Mouse (Mus musculus): ENCODE measurements around the gene Tmem30a. TPM values are rescaled to one million over a fixed set of nuclear protein-coding genes. Genes with fewer than 3 reads are reported as not detected.

Gene Tmem30a
- polyA plus RNA-seq, 1 experiment from 2014 or later, result 96.6 TPM

DNA sequence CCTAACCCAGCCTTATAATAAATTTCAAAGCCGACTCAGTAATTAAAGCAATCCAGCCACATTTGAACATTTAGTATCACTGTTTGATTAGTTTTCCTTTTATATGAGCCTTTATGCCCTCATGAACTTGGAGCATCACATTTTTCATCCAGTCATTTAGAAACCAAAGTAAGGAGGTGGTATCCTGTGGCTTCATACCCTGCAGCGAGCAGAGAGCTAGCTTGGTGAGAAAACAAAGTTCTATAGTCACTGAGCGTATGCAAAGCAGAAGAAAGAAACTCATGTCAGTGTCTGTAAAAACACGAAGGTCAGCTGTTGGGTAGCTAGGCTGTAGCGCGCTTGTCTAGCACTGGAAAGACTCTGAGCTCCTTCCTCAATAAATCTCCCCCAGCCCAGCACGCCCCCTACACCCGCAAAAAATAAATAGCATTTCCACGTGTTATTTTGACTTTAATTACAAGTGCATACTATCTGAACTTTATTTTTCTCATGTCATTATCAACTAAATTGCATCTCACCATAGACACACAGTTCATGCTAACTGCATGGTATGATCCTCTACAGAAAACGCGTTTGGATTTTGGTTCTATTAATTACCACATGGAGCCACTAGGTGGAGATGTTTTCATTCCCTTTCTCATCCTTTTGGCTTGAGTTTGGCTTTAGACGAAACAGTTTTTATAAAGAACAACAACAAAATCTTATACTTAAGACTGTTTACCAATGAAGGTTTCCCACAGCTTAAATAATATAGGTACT lies 13.2 kb upstream of the Tmem30a start:
- H3K4me3 ChIP-seq (ENCODE audit: low read length), result no peak overlapping the region
- H3K9ac ChIP-seq (ENCODE audit: low read length), result no peak overlapping the region
- H3K4me2 ChIP-seq (ENCODE audit: low read depth, low read length), result no peak overlapping the region
- H3K27ac ChIP-seq (ENCODE audit: low read length), result no peak overlapping the region
- no peaks in the 10 kb centered on the region for H3K36me3 ChIP-seq (ENCODE audit: control insufficient read depth, insufficient read depth, low read length)
- peaks cover 13% of the 10 kb centered on the region for H3K4me1 ChIP-seq (replicated peaks; ENCODE audit: control insufficient read depth, insufficient read depth, low read length)
- WGBS, result 46% methylated on average over 12 of the region's 12 CpGs
- peak; percentile 41; the same call in 1 of the 2 replicates for ATAC-seq (ENCODE audit: low read depth)
- no peaks in the 10 kb centered on the region for H3K27me3 ChIP-seq (ENCODE audit: control insufficient read depth, insufficient read depth, low read depth, low read length)
- no peaks in the 10 kb centered on the region for H3K9me3 ChIP-seq (ENCODE audit: control insufficient read depth, low read length)

DNA sequence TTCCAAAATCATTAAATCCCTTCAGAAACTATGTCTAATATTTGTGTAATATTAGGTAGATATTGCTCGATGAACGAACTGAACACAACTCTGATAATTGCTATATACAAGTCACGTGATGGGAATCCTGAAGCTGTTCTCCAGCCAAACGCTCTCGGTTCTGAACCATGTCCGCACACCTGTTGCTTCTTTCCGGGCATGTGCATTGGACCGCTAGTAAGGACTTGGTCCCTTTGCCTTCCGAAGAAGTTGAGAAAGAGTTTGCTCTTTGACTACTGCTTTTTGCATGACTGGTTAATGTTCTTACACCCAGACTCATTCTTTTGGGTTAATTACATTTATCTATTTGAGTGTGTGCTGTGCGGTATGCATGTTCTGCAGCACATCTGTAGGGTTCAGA lies 12.1 kb upstream of the Tmem30a start:
- Histone ChIP-seq H3K36me3 (ENCODE audit: control insufficient read depth, insufficient read depth, low read length) (no peaks in the 10 kb centered on the region), H3K9me3 (ENCODE audit: control insufficient read depth, low read length) (no peaks in the 10 kb centered on the region), H3K4me3 (ENCODE audit: low read length) (no peak overlapping the region), H3K4me1 (replicated peaks; ENCODE audit: control insufficient read depth, insufficient read depth, low read length) (peaks cover 13% of the 10 kb centered on the region), H3K27me3 (ENCODE audit: control insufficient read depth, insufficient read depth, low read depth, low read length) (no peaks in the 10 kb centered on the region), H3K27ac (ENCODE audit: low read length) (no peak overlapping the region), H3K4me2 (ENCODE audit: low read depth, low read length) (no peak overlapping the region), H3K9ac (ENCODE audit: low read length) (no peak overlapping the region)
- no peak for ATAC-seq (ENCODE audit: low read depth)
- 84% methylated on average over 10 of the region's 10 CpGs for WGBS

DNA sequence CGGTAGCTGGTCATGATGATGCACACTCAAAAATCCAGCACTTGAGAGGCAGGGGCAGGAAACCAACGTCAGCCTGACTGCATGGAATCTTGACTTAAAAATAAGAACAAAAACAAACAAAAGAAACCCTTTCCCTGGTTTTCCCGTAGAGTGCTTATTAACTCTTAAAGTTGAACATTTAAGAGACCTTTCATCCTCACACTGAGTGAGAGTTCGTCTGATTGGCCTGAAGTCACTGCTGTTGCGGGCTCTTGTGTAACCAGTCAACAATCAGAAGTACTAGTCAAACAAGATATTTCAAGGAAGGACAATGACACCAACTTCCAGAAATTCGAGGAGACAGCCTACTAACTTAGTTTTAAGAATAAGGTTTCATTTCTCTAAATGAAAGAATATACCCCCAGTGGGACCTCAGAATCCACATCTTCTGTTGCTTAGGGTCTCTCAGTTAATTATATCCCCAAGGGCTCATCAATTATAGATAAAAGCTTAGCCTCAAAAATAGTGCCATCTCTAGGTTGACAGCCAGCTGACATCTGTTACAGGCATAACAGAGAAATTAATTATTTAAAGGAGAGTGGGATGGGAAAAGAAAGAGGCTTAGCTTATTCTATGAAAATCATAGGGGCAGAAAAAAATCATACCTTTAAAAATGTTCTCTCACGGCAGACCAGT lies 3.3 kb upstream of the Tmem30a start:
- whole genome bisulfite sequencing, result 38% methylated on average over 7 of the region's 7 CpGs
- Histone ChIP-seq H3K27me3 (ENCODE audit: control insufficient read depth, insufficient read depth, low read depth, low read length) (no peaks in the 10 kb centered on the region), H3K4me2 (ENCODE audit: low read depth, low read length) (peak overlapping the region; percentile 14; the same call in 1 of the 2 replicates), H3K9me3 (ENCODE audit: control insufficient read depth, low read length) (no peaks in the 10 kb centered on the region), H3K36me3 (ENCODE audit: control insufficient read depth, insufficient read depth, low read length) (no peaks in the 10 kb centered on the region), H3K4me1 (replicated peaks; ENCODE audit: control insufficient read depth, insufficient read depth, low read length) (0 out of 2 replicates have a peak, but pooled peaks cover 5% of the 10 kb centered on the region), H3K27ac (ENCODE audit: low read length) (peak overlapping the region; percentile 36; the same call in 1 of the 2 replicates), H3K9ac (ENCODE audit: low read length) (no peak overlapping the region), H3K4me3 (ENCODE audit: low read length) (no peak overlapping the region)
- ATAC-seq (ENCODE audit: low read depth), result no peak

DNA sequence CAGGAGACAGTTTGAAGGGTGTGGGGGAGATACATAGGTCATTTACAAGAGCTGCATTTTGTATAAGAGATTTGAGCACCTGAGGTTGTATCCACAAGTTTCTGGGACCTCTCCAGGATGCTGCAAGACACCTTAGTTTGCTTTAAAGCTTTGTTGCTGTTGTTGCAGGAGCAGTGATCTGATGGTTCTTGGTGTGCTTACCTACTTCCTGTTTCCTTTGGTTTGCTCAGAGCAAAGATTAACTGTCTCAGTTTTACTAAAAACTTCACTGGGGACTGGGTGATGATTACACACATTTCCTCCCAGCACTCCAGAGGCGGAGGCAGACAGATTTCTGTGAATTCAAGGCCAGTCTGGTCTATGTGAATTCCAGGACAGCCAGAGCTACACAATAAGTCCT lies 1.8 kb upstream of the Tmem30a start:
- Histone ChIP-seq H3K9ac (ENCODE audit: low read length) (no peak overlapping the region), H3K36me3 (ENCODE audit: control insufficient read depth, insufficient read depth, low read length) (no peaks in the 10 kb centered on the region), H3K4me2 (ENCODE audit: low read depth, low read length) (no peak overlapping the region), H3K4me1 (replicated peaks; ENCODE audit: control insufficient read depth, insufficient read depth, low read length) (peaks cover 9% of the 10 kb centered on the region), H3K27me3 (ENCODE audit: control insufficient read depth, insufficient read depth, low read depth, low read length) (no peaks in the 10 kb centered on the region), H3K9me3 (ENCODE audit: control insufficient read depth, low read length) (no peaks in the 10 kb centered on the region), H3K27ac (ENCODE audit: low read length) (no peak overlapping the region), H3K4me3 (ENCODE audit: low read length) (no peak overlapping the region)
- whole genome bisulfite sequencing, result 73% methylated on average over 1 of the region's 1 CpGs
- no peak for ATAC-seq (ENCODE audit: low read depth)

DNA sequence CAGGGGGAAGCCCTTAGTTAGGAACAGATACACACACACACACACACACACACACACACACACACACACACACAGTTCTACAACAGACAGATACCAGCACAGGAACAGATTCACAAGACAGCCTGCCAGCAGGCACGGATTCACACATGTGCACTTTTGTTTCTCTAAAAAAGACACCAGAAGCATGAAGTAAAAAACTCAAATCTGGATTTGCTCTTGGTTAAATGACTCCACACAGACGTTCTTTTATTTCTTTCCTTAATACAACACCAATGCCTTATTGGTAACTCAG lies 7.6 kb downstream of the Tmem30a start:
- Histone ChIP-seq H3K9me3 (ENCODE audit: control insufficient read depth, low read length) (no peaks in the 10 kb centered on the region), H3K36me3 (ENCODE audit: control insufficient read depth, insufficient read depth, low read length) (no peaks in the 10 kb centered on the region), H3K4me3 (ENCODE audit: low read length) (no peak overlapping the region), H3K4me1 (replicated peaks; ENCODE audit: control insufficient read depth, insufficient read depth, low read length) (peaks cover 9% of the 10 kb centered on the region), H3K27ac (ENCODE audit: low read length) (no peak overlapping the region), H3K27me3 (ENCODE audit: control insufficient read depth, insufficient read depth, low read depth, low read length) (no peaks in the 10 kb centered on the region), H3K9ac (ENCODE audit: low read length) (no peak overlapping the region), H3K4me2 (ENCODE audit: low read depth, low read length) (no peak overlapping the region)
- ATAC-seq (ENCODE audit: low read depth), result no peak
- WGBS, result 65% methylated on average over 2 of the region's 2 CpGs

DNA sequence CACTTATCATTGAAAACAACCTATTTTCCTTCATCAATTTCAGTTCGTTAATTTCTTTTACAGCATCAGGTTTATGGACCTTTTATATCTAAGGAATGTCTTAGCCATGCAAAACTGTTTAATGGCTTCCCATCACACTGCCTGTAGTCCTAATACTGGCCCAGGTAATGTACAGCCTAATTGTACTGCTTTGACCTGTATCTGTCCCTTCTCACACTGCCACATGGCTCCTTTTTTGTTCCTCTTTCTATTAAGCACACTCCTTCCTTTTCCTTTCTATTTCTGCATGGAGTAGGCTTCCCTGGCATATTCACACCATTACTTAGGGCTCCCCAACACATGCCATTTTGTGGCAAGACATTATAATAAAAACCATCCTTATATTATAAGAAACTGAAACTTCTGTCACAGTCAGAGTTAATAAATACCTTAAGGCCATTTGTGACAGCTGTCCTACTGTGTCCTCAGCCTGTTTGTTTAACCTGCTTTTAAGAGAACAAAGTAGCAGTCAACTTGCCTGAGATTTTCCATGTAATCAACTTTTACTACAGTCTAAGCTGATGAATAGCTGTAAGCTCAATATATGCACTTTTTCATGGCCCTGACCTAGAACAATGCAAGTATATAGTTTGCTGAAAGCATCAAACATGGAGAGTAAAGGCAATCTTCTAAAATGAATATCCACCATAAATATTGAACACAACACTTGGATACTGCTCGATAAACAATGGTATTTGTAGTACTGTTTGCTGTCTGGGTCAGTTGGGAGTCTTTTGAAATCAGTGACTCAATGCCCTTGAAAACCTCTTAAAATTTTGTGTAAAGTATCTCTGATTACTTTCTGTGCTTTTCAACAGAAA lies 8.1 kb downstream of the Tmem30a start:
- H3K27me3 ChIP-seq (ENCODE audit: control insufficient read depth, insufficient read depth, low read depth, low read length), result no peaks in the 10 kb centered on the region
- no peak for ATAC-seq (ENCODE audit: low read depth)
- 81% methylated on average over 2 of the region's 2 CpGs for WGBS
- no peaks in the 10 kb centered on the region for H3K9me3 ChIP-seq (ENCODE audit: control insufficient read depth, low read length)
- no peak overlapping the region for H3K9ac ChIP-seq (ENCODE audit: low read length)
- H3K4me2 ChIP-seq (ENCODE audit: low read depth, low read length), result no peak overlapping the region
- no peak overlapping the region for H3K4me3 ChIP-seq (ENCODE audit: low read length)
- H3K4me1 ChIP-seq (replicated peaks; ENCODE audit: control insufficient read depth, insufficient read depth, low read length), result peaks cover 8% of the 10 kb centered on the region
- no peak overlapping the region for H3K27ac ChIP-seq (ENCODE audit: low read length)
- H3K36me3 ChIP-seq (ENCODE audit: control insufficient read depth, insufficient read depth, low read length), result no peaks in the 10 kb centered on the region

DNA sequence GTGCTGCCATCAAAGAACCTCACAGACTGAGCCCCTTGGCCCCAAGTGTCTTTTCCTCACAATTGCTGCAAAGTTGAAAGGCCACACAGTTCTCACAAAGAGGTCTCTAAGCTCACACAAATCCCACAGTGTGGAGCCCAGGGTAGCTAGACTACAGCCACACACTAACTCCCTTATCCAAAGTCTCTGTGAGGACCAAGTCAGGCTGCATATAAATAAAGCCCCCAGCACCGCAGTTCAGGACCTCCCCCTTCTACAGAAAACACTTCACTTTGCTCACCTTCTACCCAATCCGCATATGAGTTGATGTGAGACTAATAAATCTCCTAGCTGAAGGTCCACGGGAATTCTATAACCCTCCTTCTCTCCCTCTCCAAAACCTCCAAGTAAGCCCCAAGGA lies 8.9 kb downstream of the Tmem30a start:
- Histone ChIP-seq H3K4me2 (ENCODE audit: low read depth, low read length) (no peak overlapping the region), H3K27me3 (ENCODE audit: control insufficient read depth, insufficient read depth, low read depth, low read length) (no peaks in the 10 kb centered on the region), H3K36me3 (ENCODE audit: control insufficient read depth, insufficient read depth, low read length) (no peaks in the 10 kb centered on the region), H3K9me3 (ENCODE audit: control insufficient read depth, low read length) (no peaks in the 10 kb centered on the region), H3K27ac (ENCODE audit: low read length) (no peak overlapping the region), H3K4me1 (replicated peaks; ENCODE audit: control insufficient read depth, insufficient read depth, low read length) (0 out of 2 replicates have a peak, but pooled peaks cover 6% of the 10 kb centered on the region), H3K4me3 (ENCODE audit: low read length) (no peak overlapping the region), H3K9ac (ENCODE audit: low read length) (no peak overlapping the region)
- WGBS, result 55% methylated on average over 3 of the region's 3 CpGs
- ATAC-seq (ENCODE audit: low read depth), result no peak

DNA sequence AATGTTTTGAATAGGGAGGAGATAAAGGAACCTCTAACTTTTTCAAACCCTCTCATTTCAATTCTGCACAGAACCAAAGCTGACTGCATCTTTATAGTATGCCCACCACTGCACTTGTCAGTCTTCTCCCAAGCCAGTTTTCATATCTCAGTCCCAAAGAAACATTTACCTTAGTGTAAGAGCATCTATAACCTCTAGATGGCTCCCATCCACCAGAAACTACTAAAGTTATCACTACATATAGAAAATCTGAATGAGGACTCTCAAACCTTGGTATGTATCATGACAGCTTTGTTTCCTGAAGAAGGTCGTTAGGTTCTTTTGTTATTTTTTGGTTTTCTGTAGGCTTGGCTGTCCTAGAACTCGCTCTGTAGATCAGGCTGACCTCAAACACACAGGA lies 14.0 kb downstream of the Tmem30a start:
- no peak overlapping the region for H3K9ac ChIP-seq (ENCODE audit: low read length)
- no peak overlapping the region for H3K4me3 ChIP-seq (ENCODE audit: low read length)
- no peak overlapping the region for H3K4me2 ChIP-seq (ENCODE audit: low read depth, low read length)
- no peaks in the 10 kb centered on the region for H3K9me3 ChIP-seq (ENCODE audit: control insufficient read depth, low read length)
- no peak for ATAC-seq (ENCODE audit: low read depth)
- H3K27ac ChIP-seq (ENCODE audit: low read length), result no peak overlapping the region
- H3K36me3 ChIP-seq (ENCODE audit: control insufficient read depth, insufficient read depth, low read length), result peaks cover 5% of the 10 kb centered on the region; the same call in 1 of the 2 replicates
- no peaks in the 10 kb centered on the region for H3K27me3 ChIP-seq (ENCODE audit: control insufficient read depth, insufficient read depth, low read depth, low read length)
- no peaks in the 10 kb centered on the region for H3K4me1 ChIP-seq (replicated peaks; ENCODE audit: control insufficient read depth, insufficient read depth, low read length)
- WGBS, result 56% methylated on average over 2 of the region's 2 CpGs

DNA sequence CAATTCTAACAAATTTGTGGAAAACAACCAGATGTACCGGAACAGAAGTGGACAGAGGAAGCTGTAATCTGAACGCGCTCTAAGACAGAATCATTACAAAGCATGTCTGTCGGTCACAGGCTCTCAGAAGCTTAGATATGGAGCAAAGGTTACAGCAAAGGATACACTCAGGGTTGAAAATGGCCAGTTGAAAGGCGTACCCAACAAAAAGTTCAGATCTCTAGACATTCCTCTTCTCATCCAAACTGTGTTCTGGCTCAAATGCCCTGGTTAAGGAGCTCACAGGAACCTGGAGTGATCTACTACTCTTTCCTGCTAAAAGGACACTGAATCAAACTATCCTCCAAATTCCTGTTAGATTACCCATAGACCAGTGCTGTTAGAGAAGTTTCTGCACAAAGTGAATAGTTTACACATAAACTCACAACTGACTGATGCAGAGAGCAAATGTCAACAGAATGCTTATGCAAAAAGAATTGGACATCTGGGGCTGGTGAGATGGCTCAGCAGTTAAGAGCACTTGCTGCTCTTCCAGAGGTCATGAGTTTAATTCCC lies 26.2 kb downstream of the Tmem30a start:
- Histone ChIP-seq H3K36me3 (ENCODE audit: control insufficient read depth, insufficient read depth, low read length) (no peaks in the 10 kb centered on the region), H3K27me3 (ENCODE audit: control insufficient read depth, insufficient read depth, low read depth, low read length) (no peaks in the 10 kb centered on the region), H3K27ac (ENCODE audit: low read length) (no peak overlapping the region), H3K4me2 (ENCODE audit: low read depth, low read length) (no peak overlapping the region), H3K9me3 (ENCODE audit: control insufficient read depth, low read length) (no peaks in the 10 kb centered on the region), H3K4me1 (replicated peaks; ENCODE audit: control insufficient read depth, insufficient read depth, low read length) (peaks cover 8% of the 10 kb centered on the region), H3K9ac (ENCODE audit: low read length) (no peak overlapping the region), H3K4me3 (ENCODE audit: low read length) (no peak overlapping the region)
- 83% methylated on average over 5 of the region's 5 CpGs for WGBS
- no peak for ATAC-seq (ENCODE audit: low read depth)
